Mouse (Mus musculus): ENCODE results near the gene Fam20a.

The Fam20a gene

GRCm38 (mm10) chr11:109716981-109717380 is 5.1 kb downstream of the Fam20a start:
- in situ Hi-C loops (cut with MseI, MboI): no loop called here

GRCm38 (mm10) chr11:109715311-109715781 is 6.7 kb downstream of the Fam20a start:
- in situ Hi-C loops (cut with MseI, MboI): no loop called here

GRCm38 (mm10) chr11:109714341-109715247 is 7.5 kb downstream of the Fam20a start:
- in situ Hi-C loops (cut with MseI, MboI): no loop called here

DNA sequence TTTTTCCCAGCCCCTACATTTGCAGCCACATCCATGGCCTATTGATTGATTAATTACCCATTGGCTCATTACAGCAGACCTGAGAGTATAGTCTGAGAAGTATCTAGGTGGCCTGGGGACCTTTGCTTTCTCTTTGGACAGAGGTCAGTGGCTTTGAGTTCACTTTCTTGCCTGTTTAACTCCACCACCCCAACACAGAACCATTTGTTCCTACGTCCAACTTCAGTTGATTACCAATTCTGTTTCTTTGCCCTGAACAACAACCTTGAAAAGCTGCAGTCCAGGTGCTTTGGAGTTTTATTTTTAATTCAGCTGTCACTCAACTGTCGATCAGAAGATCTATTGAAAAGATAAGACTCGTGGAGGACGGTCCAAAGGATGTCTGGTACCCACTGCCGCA is 12.6 kb downstream of the Fam20a start:
- in situ Hi-C loops (cut with MseI, MboI): no loop called here

- in situ Hi-C loops (cut with MseI, MboI): no loop called here
These were observed 13.3 kb downstream of the Fam20a start for GRCm38 (mm10) chr11:109708786-109709185.

GRCm38 (mm10) chr11:109707442-109707841 is 14.6 kb downstream of the Fam20a start:
- in situ Hi-C loops (cut with MseI, MboI): no loop called here

DNA sequence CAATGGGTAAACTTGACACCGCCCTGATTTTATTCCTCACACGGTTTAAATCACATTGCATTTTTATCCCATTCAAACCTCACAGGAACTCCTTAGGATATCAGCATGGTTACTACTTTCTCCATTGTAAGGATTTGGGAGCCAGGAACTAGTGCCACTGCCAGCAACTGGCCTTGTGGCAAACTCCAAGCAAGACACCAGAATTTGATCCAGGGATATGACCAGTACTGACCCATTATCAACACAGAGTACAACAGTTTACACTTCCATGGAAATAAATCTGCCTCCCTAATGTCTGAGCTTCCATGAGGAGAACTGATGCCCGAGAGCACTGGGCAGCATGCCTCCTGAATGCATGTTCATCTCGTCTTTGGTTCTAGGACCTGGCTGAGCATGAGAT is 15.5 kb downstream of the Fam20a start:
- in situ Hi-C loops (cut with MseI, MboI): no loop called here

GRCm38 (mm10) chr11:109706055-109706412 is 16.0 kb downstream of the Fam20a start:
- in situ Hi-C loops (cut with MseI, MboI): no loop called here

- in situ Hi-C loops (cut with MseI, MboI): no loop called here
These were observed 16.6 kb downstream of the Fam20a start for GRCm38 (mm10) chr11:109705336-109706054.

GRCm38 (mm10) chr11:109704311-109705205 is 17.5 kb downstream of the Fam20a start:
- in situ Hi-C loops (cut with MseI, MboI): no loop called here

GRCm38 (mm10) chr11:109703845-109704244 is 18.2 kb downstream of the Fam20a start:
- in situ Hi-C loops (cut with MseI, MboI): no loop called here

GRCm38 (mm10) chr11:109702031-109702815 is 19.9 kb downstream of the Fam20a start:
- in situ Hi-C loops (cut with MseI, MboI): no loop called here

GRCm38 (mm10) chr11:109700761-109701160 is 21.3 kb downstream of the Fam20a start:
- in situ Hi-C loops (cut with MseI, MboI): no loop called here

DNA sequence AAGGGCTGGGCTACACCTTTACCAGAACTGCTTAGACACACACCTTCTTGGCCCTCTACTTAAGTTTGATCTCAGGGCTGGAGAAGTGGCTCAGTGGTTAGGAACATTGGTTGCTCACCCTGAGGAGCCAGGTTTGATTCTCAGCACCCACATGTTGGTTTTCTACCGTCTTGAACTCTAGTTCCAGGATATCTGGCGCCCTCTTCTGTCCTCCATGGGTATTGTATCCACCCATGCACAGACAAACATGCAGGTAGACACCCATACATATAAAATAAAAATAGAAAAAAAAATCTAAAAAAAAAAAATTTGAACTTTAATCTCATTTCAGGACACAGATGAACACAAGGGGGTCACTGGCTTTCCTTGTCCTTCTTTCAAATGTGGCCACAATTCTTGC is 22.3 kb downstream of the Fam20a start:
- in situ Hi-C loops (cut with MseI, MboI): no loop called here

- in situ Hi-C loops (cut with MseI, MboI): no loop called here
These were observed 23.3 kb downstream of the Fam20a start for GRCm38 (mm10) chr11:109698740-109699139.

GRCm38 (mm10) chr11:109697089-109697643 is 24.9 kb downstream of the Fam20a start:
- in situ Hi-C loops (cut with MseI, MboI): no loop called here

- in situ Hi-C loops (cut with MseI, MboI): no loop called here
These were observed 25.6 kb downstream of the Fam20a start for GRCm38 (mm10) chr11:109696519-109696918.

DNA sequence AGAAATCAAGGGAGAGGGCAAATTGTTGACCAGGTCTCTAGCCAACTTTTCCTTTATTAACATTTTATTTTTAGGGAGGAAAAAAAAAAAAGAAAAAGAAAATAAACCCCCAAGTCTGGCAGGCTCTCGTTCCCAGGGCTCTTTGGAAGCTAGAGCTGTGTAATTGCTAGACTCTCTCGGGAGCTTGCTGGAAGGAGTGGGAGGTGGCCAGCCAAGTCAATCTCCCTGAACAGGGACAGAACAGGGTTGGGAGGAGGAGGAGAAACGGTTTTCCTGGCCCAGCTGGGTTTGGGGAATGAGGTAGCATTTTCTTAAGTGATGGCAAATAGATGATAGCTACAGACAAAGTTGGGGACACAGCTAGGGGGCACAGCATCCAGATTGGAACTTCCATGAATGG is 29.3 kb downstream of the Fam20a start:
- in situ Hi-C loops (cut with MseI, MboI): no loop called here

GRCm38 (mm10) chr11:109689539-109689938 is 32.5 kb downstream of the Fam20a start:
- in situ Hi-C loops (cut with MseI, MboI): no loop called here

DNA sequence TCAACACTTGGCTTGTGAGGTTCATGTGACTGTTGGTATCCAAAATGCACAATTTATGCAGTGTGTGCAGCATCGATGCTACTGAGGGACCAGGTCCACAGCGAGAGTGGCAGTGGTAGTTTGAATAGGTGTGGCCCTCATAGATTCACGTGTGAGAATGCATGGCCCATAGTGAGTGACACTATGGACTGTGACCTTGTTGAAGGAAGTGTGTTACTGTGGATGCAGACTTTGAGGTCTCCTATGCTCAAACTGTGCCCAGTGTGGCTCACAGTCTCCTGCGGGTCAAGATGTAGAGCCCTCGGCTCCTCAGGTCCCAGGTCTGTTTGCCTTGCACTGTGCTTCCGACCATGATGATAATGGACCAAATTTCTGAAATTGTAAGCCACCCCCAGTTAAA is 39.9 kb downstream of the Fam20a start:
- in situ Hi-C loops (cut with MseI, MboI): no loop called here

GRCm38 (mm10) chr11:109681556-109681955 is 40.5 kb downstream of the Fam20a start:
- in situ Hi-C loops (cut with MseI, MboI): no loop called here
